Comparison of ENCODE assay signal across 12 mouse cellular contexts in genomic region chr11:96306183-96306907, GRCm38 (mm10). TPM values are rescaled to one million over a fixed set of nuclear protein-coding genes. Genes with fewer than 3 reads are reported as not detected.
A peak's percentile ranks its signal among the peaks of the same experiment; 100 is the strongest.
DNase-seq lines count a peak whose midpoint lies in the region; ATAC-seq lines count a peak whose summit lies in the region.
"Had no signal": no experiment of that assay in that cellular context is flagged by ENCODE, and none has a peak within 500 bp of the region (broad histone marks: within the 10 kb centered on the region; RNA-seq: fewer than 3 reads in every experiment).

No protein-coding gene starts in this region.

- peak overlapping the region; percentile 47 for H3K4me3 ChIP-seq in hindbrain, embryonic 15.5 days
- H3K4me3 ChIP-seq in kidney, embryonic 16.5 days (ENCODE audit: low read length), result peak overlapping the region; percentile 71
- H3K4me3 ChIP-seq in neural tube, embryonic 15.5 days (replicated peaks), result peak overlapping the region; percentile 60
- H3K4me3 ChIP-seq in forebrain, embryonic 15.5 days, result no peak overlapping the region
- H3K4me3 ChIP-seq in forebrain, embryonic 13.5 days, result no peak overlapping the region
- H3K4me3 ChIP-seq: limb, embryonic 15.5 days had no signal

- H3K9ac ChIP-seq in hindbrain, embryonic 15.5 days, result peak overlapping the region; percentile 54
- H3K9ac ChIP-seq in kidney, embryonic 16.5 days (replicated peaks; ENCODE audit: low read length), result peak overlapping the region; percentile 90
- peak overlapping the region; percentile 83 for H3K9ac ChIP-seq in neural tube, embryonic 15.5 days (replicated peaks)
- H3K9ac ChIP-seq in forebrain, embryonic 15.5 days (replicated peaks), result no peak overlapping the region
- no peak overlapping the region for H3K9ac ChIP-seq in forebrain, embryonic 13.5 days
- H3K9ac ChIP-seq: limb, embryonic 15.5 days had no signal

- H3K27me3 ChIP-seq in hindbrain, embryonic 15.5 days, result peaks cover 74% of the 10 kb centered on the region
- H3K27me3 ChIP-seq in kidney, embryonic 16.5 days (ENCODE audit: insufficient read depth, low read length), result no peaks in the 10 kb centered on the region
- H3K27me3 ChIP-seq in neural tube, embryonic 15.5 days (replicated peaks), result no peaks in the 10 kb centered on the region
- peaks cover 99% of the 10 kb centered on the region for H3K27me3 ChIP-seq in forebrain, embryonic 15.5 days
- H3K27me3 ChIP-seq in forebrain, embryonic 13.5 days, result peaks cover 100% of the 10 kb centered on the region

- H3K4me1 ChIP-seq in hindbrain, embryonic 15.5 days (replicated peaks), result peaks cover 4% of the 10 kb centered on the region; the same call in 1 of the 2 replicates
- peaks cover 63% of the 10 kb centered on the region for H3K4me1 ChIP-seq in kidney, embryonic 16.5 days (ENCODE audit: insufficient read depth, low read length)
- peaks cover 91% of the 10 kb centered on the region for H3K4me1 ChIP-seq in neural tube, embryonic 15.5 days
- H3K4me1 ChIP-seq in forebrain, embryonic 15.5 days, result 0 out of 2 replicates have a peak, but pooled peaks cover 6% of the 10 kb centered on the region
- H3K4me1 ChIP-seq in forebrain, embryonic 13.5 days, result peaks cover 7% of the 10 kb centered on the region; the same call in 1 of the 2 replicates

- no peaks in the 10 kb centered on the region for H3K9me3 ChIP-seq in hindbrain, embryonic 15.5 days
- H3K9me3 ChIP-seq in kidney, embryonic 16.5 days (ENCODE audit: low read length), result no peaks in the 10 kb centered on the region
- no peaks in the 10 kb centered on the region for H3K9me3 ChIP-seq in neural tube, embryonic 15.5 days (replicated peaks)
- no peaks in the 10 kb centered on the region for H3K9me3 ChIP-seq in forebrain, embryonic 15.5 days
- H3K9me3 ChIP-seq in forebrain, embryonic 13.5 days (replicated peaks), result no peaks in the 10 kb centered on the region
- H3K9me3 ChIP-seq: limb, embryonic 15.5 days had no signal

- H3K36me3 ChIP-seq in hindbrain, embryonic 15.5 days, result no peaks in the 10 kb centered on the region
- no peaks in the 10 kb centered on the region; the same call in 1 of the 2 replicates for H3K36me3 ChIP-seq in kidney, embryonic 16.5 days (ENCODE audit: insufficient read depth, low read length)
- H3K36me3 ChIP-seq in neural tube, embryonic 15.5 days, result no peaks in the 10 kb centered on the region
- no peaks in the 10 kb centered on the region for H3K36me3 ChIP-seq in forebrain, embryonic 15.5 days
- no peaks in the 10 kb centered on the region for H3K36me3 ChIP-seq in forebrain, embryonic 13.5 days (ENCODE audit: poor library complexity, severe bottlenecking)
- H3K36me3 ChIP-seq: limb, embryonic 15.5 days had no signal

- peak overlapping the region; percentile 96 for H3K27ac ChIP-seq in hindbrain, embryonic 15.5 days (replicated peaks)
- peak overlapping the region; percentile 99 for H3K27ac ChIP-seq in kidney, embryonic 16.5 days (ENCODE audit: low read length)
- peak overlapping the region; percentile 99 for H3K27ac ChIP-seq in neural tube, embryonic 15.5 days (replicated peaks)
- H3K27ac ChIP-seq in forebrain, embryonic 15.5 days (replicated peaks), result no peak overlapping the region
- H3K27ac ChIP-seq in forebrain, embryonic 13.5 days, result no peak overlapping the region
- H3K27ac ChIP-seq: limb, embryonic 15.5 days had no signal

- peak; percentile 51 for DNase-seq in kidney, adult 11 months
- no peak for DNase-seq in kidney, postnatal 14 days
- DNase-seq in thymus, postnatal 0 days (ENCODE audit: low spot score), result no peak
- DNase-seq: layer of hippocampus, adult 9-11 months had no signal

- ATAC-seq in hindbrain, embryonic 15.5 days (ENCODE audit: low FRiP score, low read depth), result no peak
- peak; percentile 35; the same call in 1 of the 2 replicates for ATAC-seq in kidney, embryonic 16.5 days (ENCODE audit: low FRiP score, low TSS enrichment)
- no peak for ATAC-seq in neural tube, embryonic 15.5 days (ENCODE audit: low FRiP score)
- no peak for ATAC-seq in forebrain, embryonic 15.5 days (replicated peaks)
- ATAC-seq in forebrain, embryonic 13.5 days, result no peak
- ATAC-seq: activated CD4-positive, CD25-positive, alpha-beta regulatory T cell, adult 4 months had no signal

- H3K4me2 ChIP-seq in hindbrain, embryonic 15.5 days, result peak overlapping the region; percentile 59
- H3K4me2 ChIP-seq in kidney, embryonic 16.5 days (replicated peaks; ENCODE audit: low read depth, low read length), result peak overlapping the region; percentile 90
- peak overlapping the region; percentile 87 for H3K4me2 ChIP-seq in neural tube, embryonic 15.5 days
- no peak overlapping the region for H3K4me2 ChIP-seq in forebrain, embryonic 15.5 days (replicated peaks)
- H3K4me2 ChIP-seq in forebrain, embryonic 13.5 days, result no peak overlapping the region
- H3K4me2 ChIP-seq: limb, embryonic 15.5 days had no signal

- WGBS in hindbrain, embryonic 15.5 days, result 10% methylated on average over 7 of the region's 7 CpGs
- WGBS in kidney, embryonic 16.5 days, result 10% methylated on average over 7 of the region's 7 CpGs
- WGBS in neural tube, embryonic 15.5 days, result 7% methylated on average over 7 of the region's 7 CpGs
- WGBS in forebrain, embryonic 15.5 days, result 5% methylated on average over 7 of the region's 7 CpGs
- 7% methylated on average over 7 of the region's 7 CpGs for WGBS in forebrain, embryonic 13.5 days

RNA-seq across cellular contexts. Expression of gene Hoxb5, which starts 3.2 kb away (rescaled TPM):
- 115 and 140 TPM in 2 replicates for polyA plus RNA-seq in hindbrain, embryonic 15.5 days (2015; fragmentation: Nextera tagmentation; extraction: Ambion mirVana)
- 19.2 and 24.3 TPM in 2 replicates for polyA plus RNA-seq in kidney, embryonic 16.5 days (2015; fragmentation: Nextera tagmentation; extraction: Ambion mirVana)
- 39.5 and 106 TPM in 2 replicates for polyA plus RNA-seq in neural tube, embryonic 15.5 days (2015; fragmentation: Nextera tagmentation; extraction: Ambion mirVana)
- 0.15 and 0.16 TPM in 2 replicates for polyA plus RNA-seq in thymus, postnatal 0 days (2015; fragmentation: Nextera tagmentation; extraction: Ambion mirVana)
- not detected in 2 replicates for polyA plus RNA-seq in forebrain, embryonic 15.5 days (2015; fragmentation: Nextera tagmentation; extraction: Ambion mirVana)
- 0.09 TPM in 1 of 2 replicates, not detected in the other for polyA plus RNA-seq in forebrain, embryonic 13.5 days (2015; fragmentation: Nextera tagmentation; extraction: Ambion mirVana)
- polyA plus RNA-seq: activated CD4-positive, CD25-positive, alpha-beta regulatory T cell, adult 4 months; C2C12 had no signal

RNA-seq across cellular contexts. Expression of gene Hoxb4, which starts 11.7 kb away (rescaled TPM):
- 3.5 and 3.8 TPM in 2 replicates for polyA plus RNA-seq in hindbrain, embryonic 15.5 days (2015; fragmentation: Nextera tagmentation; extraction: Ambion mirVana)
- polyA plus RNA-seq in kidney, embryonic 16.5 days (2015; fragmentation: Nextera tagmentation; extraction: Ambion mirVana), result 4.1 and 6.2 TPM in 2 replicates
- polyA plus RNA-seq in neural tube, embryonic 15.5 days (2015; fragmentation: Nextera tagmentation; extraction: Ambion mirVana), result 3.7 and 5.0 TPM in 2 replicates
- polyA plus RNA-seq in thymus, postnatal 0 days (2015; fragmentation: Nextera tagmentation; extraction: Ambion mirVana), result 0.09 and 0.20 TPM in 2 replicates
- polyA plus RNA-seq in forebrain, embryonic 15.5 days (2015; fragmentation: Nextera tagmentation; extraction: Ambion mirVana), result not detected in 2 replicates
- not detected in 2 replicates for polyA plus RNA-seq in forebrain, embryonic 13.5 days (2015; fragmentation: Nextera tagmentation; extraction: Ambion mirVana)

RNA-seq across cellular contexts. Expression of gene Hoxb6, which starts 14.1 kb away (rescaled TPM):
- 52.1 and 66.7 TPM in 2 replicates for polyA plus RNA-seq in hindbrain, embryonic 15.5 days (2015; fragmentation: Nextera tagmentation; extraction: Ambion mirVana)
- 50.3 and 55.7 TPM in 2 replicates for polyA plus RNA-seq in kidney, embryonic 16.5 days (2015; fragmentation: Nextera tagmentation; extraction: Ambion mirVana)
- 109 and 135 TPM in 2 replicates for polyA plus RNA-seq in neural tube, embryonic 15.5 days (2015; fragmentation: Nextera tagmentation; extraction: Ambion mirVana)
- polyA plus RNA-seq in thymus, postnatal 0 days (2015; fragmentation: Nextera tagmentation; extraction: Ambion mirVana), result 0.10 TPM in 1 of 2 replicates, not detected in the other
- polyA plus RNA-seq in forebrain, embryonic 15.5 days (2015; fragmentation: Nextera tagmentation; extraction: Ambion mirVana), result not detected in 2 replicates
- not detected in 2 replicates for polyA plus RNA-seq in forebrain, embryonic 13.5 days (2015; fragmentation: Nextera tagmentation; extraction: Ambion mirVana)
- polyA plus RNA-seq: activated CD4-positive, CD25-positive, alpha-beta regulatory T cell, adult 4 months had no signal

RNA-seq across cellular contexts. Expression of gene Hoxb3, which starts 16.8 kb away (rescaled TPM):
- polyA plus RNA-seq in hindbrain, embryonic 15.5 days (2015; fragmentation: Nextera tagmentation; extraction: Ambion mirVana), result 12.8 and 13.2 TPM in 2 replicates
- 3.7 and 4.3 TPM in 2 replicates for polyA plus RNA-seq in kidney, embryonic 16.5 days (2015; fragmentation: Nextera tagmentation; extraction: Ambion mirVana)
- polyA plus RNA-seq in neural tube, embryonic 15.5 days (2015; fragmentation: Nextera tagmentation; extraction: Ambion mirVana), result 8.0 and 12.6 TPM in 2 replicates
- polyA plus RNA-seq in thymus, postnatal 0 days (2015; fragmentation: Nextera tagmentation; extraction: Ambion mirVana), result 0.18 and 0.30 TPM in 2 replicates
- polyA plus RNA-seq in forebrain, embryonic 15.5 days (2015; fragmentation: Nextera tagmentation; extraction: Ambion mirVana), result not detected in 2 replicates
- polyA plus RNA-seq in forebrain, embryonic 13.5 days (2015; fragmentation: Nextera tagmentation; extraction: Ambion mirVana), result not detected in 2 replicates
- polyA plus RNA-seq: activated CD4-positive, CD25-positive, alpha-beta regulatory T cell, adult 4 months; C2C12 had no signal

RNA-seq across cellular contexts. Expression of gene Hoxb7, which starts 19.9 kb away (rescaled TPM):
- 26.5 and 33.6 TPM in 2 replicates for polyA plus RNA-seq in hindbrain, embryonic 15.5 days (2015; fragmentation: Nextera tagmentation; extraction: Ambion mirVana)
- polyA plus RNA-seq in kidney, embryonic 16.5 days (2015; fragmentation: Nextera tagmentation; extraction: Ambion mirVana), result 60.9 and 68.3 TPM in 2 replicates
- polyA plus RNA-seq in neural tube, embryonic 15.5 days (2015; fragmentation: Nextera tagmentation; extraction: Ambion mirVana), result 101 and 115 TPM in 2 replicates
- 0.19 TPM in 1 of 2 replicates, not detected in the other for polyA plus RNA-seq in thymus, postnatal 0 days (2015; fragmentation: Nextera tagmentation; extraction: Ambion mirVana)
- polyA plus RNA-seq in forebrain, embryonic 15.5 days (2015; fragmentation: Nextera tagmentation; extraction: Ambion mirVana), result not detected in 2 replicates
- polyA plus RNA-seq in forebrain, embryonic 13.5 days (2015; fragmentation: Nextera tagmentation; extraction: Ambion mirVana), result not detected in 2 replicates
- polyA plus RNA-seq: activated CD4-positive, CD25-positive, alpha-beta regulatory T cell, adult 4 months had no signal

Comparison
In these comparisons a context has a peak if more than half of its experiments do, and no peak if none do; other contexts are left out.
1. H3K27ac ChIP-seq: peak in hindbrain, embryonic 15.5 days (single experiment), kidney, embryonic 16.5 days (single experiment) and neural tube, embryonic 15.5 days (single experiment); none in forebrain, embryonic 15.5 days (single experiment) and forebrain, embryonic 13.5 days (single experiment).
2. H3K4me2 ChIP-seq: peak in hindbrain, embryonic 15.5 days (single experiment), kidney, embryonic 16.5 days (single experiment) and neural tube, embryonic 15.5 days (single experiment); none in forebrain, embryonic 15.5 days (single experiment) and forebrain, embryonic 13.5 days (single experiment).
3. H3K4me3 ChIP-seq: peak in hindbrain, embryonic 15.5 days (single experiment), kidney, embryonic 16.5 days (single experiment) and neural tube, embryonic 15.5 days (single experiment); none in forebrain, embryonic 15.5 days (single experiment) and forebrain, embryonic 13.5 days (single experiment).
4. H3K9ac ChIP-seq: peak in hindbrain, embryonic 15.5 days (single experiment), kidney, embryonic 16.5 days (single experiment) and neural tube, embryonic 15.5 days (single experiment); none in forebrain, embryonic 15.5 days (single experiment) and forebrain, embryonic 13.5 days (single experiment).
5. RNA of gene Hoxb5, which starts 3.2 kb away (polyA plus RNA-seq): 115 to 140 TPM in hindbrain, embryonic 15.5 days, 39.5 to 106 TPM in neural tube, embryonic 15.5 days and 19.2 to 24.3 TPM in kidney, embryonic 16.5 days; 0.15 to 0.16 TPM in thymus, postnatal 0 days, 0.09 TPM in forebrain, embryonic 13.5 days and not detected in forebrain, embryonic 15.5 days; every median in the first group is over 10 times any median in the second.
6. RNA of gene Hoxb6, which starts 14.1 kb away (polyA plus RNA-seq): 109 to 135 TPM in neural tube, embryonic 15.5 days, 52.1 to 66.7 TPM in hindbrain, embryonic 15.5 days and 50.3 to 55.7 TPM in kidney, embryonic 16.5 days; 0.10 TPM in thymus, postnatal 0 days, not detected in forebrain, embryonic 15.5 days and not detected in forebrain, embryonic 13.5 days; every median in the first group is over 10 times any median in the second.